Mouse (Mus musculus): Measurements from ENCODE around the gene Col5a1. TPM values are rescaled to one million over a fixed set of nuclear protein-coding genes. Genes with fewer than 3 reads are reported as not detected.

Gene Col5a1
- polyA plus RNA-seq, 1 experiment from 2014 or later: 83.2 TPM

DNA sequence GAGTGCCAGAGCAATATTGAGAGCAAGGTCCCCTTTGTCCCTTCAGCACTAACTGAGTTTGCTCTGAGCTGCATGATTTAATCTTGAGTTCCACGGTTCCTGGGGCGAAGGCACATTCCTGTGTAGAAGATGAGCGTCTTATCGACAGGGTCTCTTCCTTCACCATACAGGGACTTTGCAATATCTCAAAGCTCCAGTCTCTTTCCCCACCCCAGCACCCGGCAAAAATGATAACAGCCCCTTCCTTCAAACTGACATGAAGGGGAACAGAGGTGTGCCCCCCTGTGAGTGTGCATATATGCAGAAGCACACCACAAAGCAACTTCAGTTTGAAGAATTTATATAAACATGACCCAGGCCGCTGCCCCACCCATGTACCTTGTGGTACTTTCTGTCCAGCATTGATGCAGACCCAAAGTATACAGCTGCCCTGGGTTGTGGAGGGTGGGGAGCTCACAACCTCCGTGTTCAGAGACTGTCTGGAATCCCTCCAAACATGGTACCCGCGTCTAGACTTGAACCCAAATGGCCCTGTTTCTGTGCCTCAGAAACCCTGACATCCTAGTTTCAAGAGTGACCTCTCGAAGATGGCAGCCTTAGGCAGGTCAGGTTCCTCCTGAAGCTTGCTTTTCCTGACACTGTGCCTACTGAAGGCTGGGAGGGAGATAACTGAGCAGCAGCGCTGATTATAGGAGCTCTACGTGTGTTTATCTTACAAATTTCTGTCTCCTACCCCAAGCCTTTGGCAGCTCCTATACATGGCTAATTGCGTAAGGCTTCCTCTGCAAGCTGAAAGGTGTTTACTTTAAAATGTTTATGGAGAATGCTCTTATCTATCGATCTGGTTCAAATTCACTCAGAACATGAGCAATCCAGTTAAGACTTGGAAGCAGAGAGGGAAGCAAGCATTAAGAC lies 95.7 kb downstream of the Col5a1 start:
- Histone ChIP-seq H3K36me3 (ENCODE audit: insufficient read depth) (peaks cover 56% of the 10 kb centered on the region), H3K27ac (ENCODE audit: low read depth) (peak overlapping the region; percentile 61), H3K9ac (no peak overlapping the region), H3K4me1 (ENCODE audit: insufficient read depth) (0 out of 2 replicates have a peak, but pooled peaks cover 7% of the 10 kb centered on the region), H3K4me2 (no peak overlapping the region), H3K9me3 (ENCODE audit: low read depth, low read length) (no peaks in the 10 kb centered on the region), H3K4me3 (ENCODE audit: low read depth, low read length) (no peak overlapping the region), H3K27me3 (ENCODE audit: insufficient read depth, low read length) (no peaks in the 10 kb centered on the region)
- peak; percentile 59 for DNase-seq
- ATAC-seq (ENCODE audit: insufficient read depth): peak; percentile 69
- TF ChIP-seq CTCF (IDR thresholded peaks at IDR 0.05; ENCODE audit: low read depth): no peak
- WGBS: 41% methylated on average over 14 of the region's 14 CpGs

DNA sequence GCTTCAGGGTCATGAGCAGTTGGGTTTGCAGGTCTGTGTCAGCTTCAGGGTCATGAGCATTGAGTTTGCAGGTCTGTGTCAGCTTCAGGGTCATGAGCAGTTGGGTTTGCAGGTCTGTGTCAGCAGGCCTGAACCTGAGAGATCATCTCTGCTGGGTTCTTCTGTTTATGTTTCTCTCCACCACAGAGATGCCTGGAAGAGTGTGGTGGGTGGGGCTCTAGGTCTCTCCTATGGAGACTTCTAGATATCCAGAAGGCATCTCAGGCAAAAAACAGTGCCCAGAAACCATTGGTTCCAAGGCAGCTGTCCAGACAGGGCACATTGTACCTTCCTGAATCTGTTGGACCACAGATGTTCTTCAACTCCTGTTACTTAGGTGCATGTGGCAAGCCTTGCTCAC lies 96.9 kb downstream of the Col5a1 start:
- DNase-seq (no peak), ATAC-seq (ENCODE audit: insufficient read depth) (no peak)
- Histone ChIP-seq H3K4me1 (ENCODE audit: insufficient read depth) (0 out of 2 replicates have a peak, but pooled peaks cover 7% of the 10 kb centered on the region), H3K9ac (no peak overlapping the region), H3K27ac (ENCODE audit: low read depth) (no peak overlapping the region), H3K36me3 (ENCODE audit: insufficient read depth) (peaks cover 61% of the 10 kb centered on the region), H3K9me3 (ENCODE audit: low read depth, low read length) (no peaks in the 10 kb centered on the region), H3K4me2 (no peak overlapping the region), H3K4me3 (ENCODE audit: low read depth, low read length) (no peak overlapping the region), H3K27me3 (ENCODE audit: insufficient read depth, low read length) (no peaks in the 10 kb centered on the region)
- no peak for TF ChIP-seq CTCF (IDR thresholded peaks at IDR 0.05; ENCODE audit: low read depth)

DNA sequence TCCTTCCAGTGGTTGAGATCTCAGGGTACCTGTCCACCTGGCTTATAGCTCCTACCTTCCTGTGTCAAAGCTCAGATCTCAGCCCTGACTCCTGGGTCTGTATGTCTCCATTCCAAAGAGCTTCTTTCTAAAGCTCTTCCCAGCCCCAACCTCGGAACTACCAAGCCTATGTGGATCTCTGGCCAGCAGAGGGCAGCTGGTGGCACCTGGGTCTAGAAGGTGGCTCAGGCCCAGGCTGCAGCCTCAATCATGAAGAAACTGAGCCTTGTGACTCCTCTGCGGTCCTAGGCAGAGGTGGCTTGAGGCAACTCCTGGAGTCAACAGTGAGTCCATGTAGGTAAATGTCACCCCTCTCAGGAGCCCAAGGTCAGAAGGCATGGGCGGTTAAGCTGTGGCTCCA lies 97.7 kb downstream of the Col5a1 start:
- TF ChIP-seq CTCF (IDR thresholded peaks at IDR 0.05; ENCODE audit: low read depth): peak; percentile 66
- no peak overlapping the region for H3K4me2 ChIP-seq
- peak; percentile 44 for DNase-seq
- no peaks in the 10 kb centered on the region for H3K27me3 ChIP-seq (ENCODE audit: insufficient read depth, low read length)
- WGBS: 63% methylated on average over 3 of the region's 3 CpGs
- no peak for ATAC-seq (ENCODE audit: insufficient read depth)
- H3K9me3 ChIP-seq (ENCODE audit: low read depth, low read length): no peaks in the 10 kb centered on the region
- H3K9ac ChIP-seq: no peak overlapping the region
- H3K27ac ChIP-seq (ENCODE audit: low read depth): no peak overlapping the region
- no peak overlapping the region for H3K4me3 ChIP-seq (ENCODE audit: low read depth, low read length)
- H3K36me3 ChIP-seq (ENCODE audit: insufficient read depth): peaks cover 68% of the 10 kb centered on the region
- H3K4me1 ChIP-seq (ENCODE audit: insufficient read depth): 0 out of 2 replicates have a peak, but pooled peaks cover 7% of the 10 kb centered on the region

DNA sequence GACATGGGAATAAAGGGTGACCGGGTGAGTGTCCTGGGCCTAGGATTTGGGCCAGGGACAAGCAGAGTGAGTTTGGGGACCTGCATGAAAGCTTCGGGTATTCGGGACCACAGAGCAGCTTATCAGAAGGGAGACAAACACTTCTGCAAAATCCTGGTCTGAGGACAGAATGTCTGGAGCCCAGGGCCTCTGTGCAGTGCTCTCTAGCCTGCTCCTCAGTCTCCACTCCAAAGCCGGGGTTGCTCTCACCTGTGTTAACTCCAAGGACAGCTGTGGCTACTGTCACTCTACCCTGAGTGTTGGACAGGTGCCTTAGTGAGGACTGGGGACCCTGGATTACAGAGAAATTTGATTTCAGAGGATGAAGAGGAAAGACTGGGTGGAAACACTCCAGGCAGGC lies 100.5 kb downstream of the Col5a1 start:
- H3K27ac ChIP-seq (ENCODE audit: low read depth): no peak overlapping the region
- 0 out of 2 replicates have a peak, but pooled peaks cover under 1% of the 10 kb centered on the region for H3K4me1 ChIP-seq (ENCODE audit: insufficient read depth)
- no peaks in the 10 kb centered on the region for H3K9me3 ChIP-seq (ENCODE audit: low read depth, low read length)
- WGBS: 74% methylated on average over 4 of the region's 4 CpGs
- no peak for TF ChIP-seq CTCF (IDR thresholded peaks at IDR 0.05; ENCODE audit: low read depth)
- no peak overlapping the region for H3K4me2 ChIP-seq
- no peak overlapping the region for H3K4me3 ChIP-seq (ENCODE audit: low read depth, low read length)
- ATAC-seq (ENCODE audit: insufficient read depth): no peak
- no peaks in the 10 kb centered on the region for H3K27me3 ChIP-seq (ENCODE audit: insufficient read depth, low read length)
- DNase-seq: no peak
- peaks cover 81% of the 10 kb centered on the region; the same call in 1 of the 2 replicates for H3K36me3 ChIP-seq (ENCODE audit: insufficient read depth)
- H3K9ac ChIP-seq: no peak overlapping the region

DNA sequence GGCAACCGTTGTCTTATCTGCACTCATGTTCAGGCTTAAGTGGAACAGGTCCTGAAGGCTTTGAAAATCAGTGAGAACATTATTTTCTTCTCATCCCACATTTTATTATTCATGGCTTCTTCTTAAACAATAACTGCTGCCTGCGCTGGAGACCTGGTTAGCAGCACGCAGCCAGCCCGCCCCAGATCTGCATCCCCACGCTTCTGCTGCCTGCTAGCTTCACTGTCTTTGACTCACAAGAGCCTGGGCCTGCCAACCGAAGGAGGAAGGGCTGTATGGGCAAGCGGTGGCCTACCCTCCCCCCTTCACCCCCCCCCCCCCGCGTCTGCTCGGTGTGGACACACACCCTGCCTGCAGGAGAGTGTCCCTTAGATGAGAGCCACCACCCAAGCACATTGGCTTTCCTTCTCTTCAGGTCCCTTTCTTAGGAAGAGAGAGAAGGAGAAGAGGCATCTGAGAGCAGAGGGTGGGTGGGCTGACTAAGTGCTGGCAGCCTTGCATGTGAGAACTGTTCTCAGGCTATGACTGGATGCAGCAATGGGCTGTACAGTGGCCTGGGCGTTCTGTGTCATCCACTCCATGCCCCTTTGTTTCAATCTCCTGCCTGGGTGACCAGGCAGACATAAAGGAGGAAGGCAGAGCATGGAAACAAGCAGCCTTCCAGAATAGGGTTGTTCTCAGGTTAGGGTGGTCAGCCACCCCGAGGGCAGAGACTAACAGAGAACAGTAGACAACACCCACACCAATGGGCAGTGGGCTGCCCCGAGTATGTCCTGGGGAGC lies 104.4 kb downstream of the Col5a1 start:
- peaks cover 78% of the 10 kb centered on the region; the same call in 1 of the 2 replicates for H3K36me3 ChIP-seq (ENCODE audit: insufficient read depth)
- H3K4me2 ChIP-seq: no peak overlapping the region
- no peak overlapping the region for H3K27ac ChIP-seq (ENCODE audit: low read depth)
- H3K27me3 ChIP-seq (ENCODE audit: insufficient read depth, low read length): no peaks in the 10 kb centered on the region
- no peak overlapping the region for H3K9ac ChIP-seq
- H3K4me1 ChIP-seq (ENCODE audit: insufficient read depth): no peaks in the 10 kb centered on the region
- TF ChIP-seq CTCF (IDR thresholded peaks at IDR 0.05; ENCODE audit: low read depth): no peak
- ATAC-seq (ENCODE audit: insufficient read depth) (no peak), DNase-seq (no peak)
- no peak overlapping the region for H3K4me3 ChIP-seq (ENCODE audit: low read depth, low read length)
- WGBS: 79% methylated on average over 13 of the region's 13 CpGs
- H3K9me3 ChIP-seq (ENCODE audit: low read depth, low read length): no peaks in the 10 kb centered on the region

DNA sequence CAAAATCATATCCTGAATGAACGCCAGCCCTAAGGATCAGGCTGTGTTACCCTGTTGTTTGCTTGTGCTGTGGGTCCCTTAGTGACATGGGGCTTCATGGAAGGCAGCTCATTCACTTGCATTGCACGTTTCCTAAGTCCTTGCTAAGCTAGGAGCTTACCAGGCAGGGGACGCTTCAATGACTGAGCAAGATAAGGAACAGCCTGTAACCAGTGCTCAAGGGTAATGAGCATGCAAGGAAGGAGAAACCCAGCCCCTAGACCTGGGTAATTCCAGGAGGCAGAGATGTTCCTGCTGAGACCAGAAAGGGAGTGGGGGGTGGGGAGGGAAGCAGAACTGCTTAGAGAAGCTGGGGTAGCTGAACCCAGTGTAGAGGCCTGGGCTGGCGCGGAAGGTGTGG lies 107.2 kb downstream of the Col5a1 start:
- Histone ChIP-seq H3K9me3 (ENCODE audit: low read depth, low read length) (no peaks in the 10 kb centered on the region), H3K4me3 (ENCODE audit: low read depth, low read length) (no peak overlapping the region), H3K4me1 (ENCODE audit: insufficient read depth) (no peaks in the 10 kb centered on the region), H3K27me3 (ENCODE audit: insufficient read depth, low read length) (no peaks in the 10 kb centered on the region), H3K27ac (ENCODE audit: low read depth) (no peak overlapping the region), H3K36me3 (ENCODE audit: insufficient read depth) (peaks cover 76% of the 10 kb centered on the region; the same call in 1 of the 2 replicates), H3K4me2 (no peak overlapping the region), H3K9ac (no peak overlapping the region)
- TF ChIP-seq CTCF (IDR thresholded peaks at IDR 0.05; ENCODE audit: low read depth): no peak
- no peak for DNase-seq
- 71% methylated on average over 5 of the region's 5 CpGs for WGBS
- no peak for ATAC-seq (ENCODE audit: insufficient read depth)
